Mouse (Mus musculus) frontal cortex, postnatal 36 days (tissue): ENCODE measurements around the gene Rnf144b.
A peak's percentile ranks its signal among the peaks of the same experiment; 100 is the strongest.

ENCODE experiments used
- DNase-seq, 2 experiments: peaks; one replicate each; pipeline ENCODE4 v3.0.0; 2022; ENCODE audit warnings: low spot score in 2 of 2

Rnf144b gene

GRCm38 (mm10) chr13:47122537-47123430 lies at the start of gene Rnf144b:
Gene Rnf144b (plus strand): TSS chr13:47122656.
- peak; percentile 49 to 64 for DNase-seq

- DNase-seq: no peak
Measured at GRCm38 (mm10) chr13:47076156-47076555, 46.3 kb upstream of the Rnf144b start.

- no peak for DNase-seq
Measured at GRCm38 (mm10) chr13:47077367-47077766, 45.1 kb upstream of the Rnf144b start.

- DNase-seq: no peak
Measured at GRCm38 (mm10) chr13:47078799-47079198, 43.7 kb upstream of the Rnf144b start.

- no peak for DNase-seq
Measured at GRCm38 (mm10) chr13:47080905-47081505, 41.5 kb upstream of the Rnf144b start.

- DNase-seq: no peak
Measured at GRCm38 (mm10) chr13:47088433-47088832, 34.0 kb upstream of the Rnf144b start.

- DNase-seq: no peak
Measured at GRCm38 (mm10) chr13:47089271-47089670, 33.2 kb upstream of the Rnf144b start.

GRCm38 (mm10) chr13:47093791-47094190 lies 28.7 kb upstream of the Rnf144b start:
- no peak for DNase-seq

GRCm38 (mm10) chr13:47096591-47096990 lies 25.9 kb upstream of the Rnf144b start:
- no peak for DNase-seq

- no peak for DNase-seq
Measured at GRCm38 (mm10) chr13:47099265-47099664, 23.2 kb upstream of the Rnf144b start.

GRCm38 (mm10) chr13:47100587-47100986 lies 21.9 kb upstream of the Rnf144b start:
- DNase-seq: no peak

GRCm38 (mm10) chr13:47104146-47104545 lies 18.3 kb upstream of the Rnf144b start:
- no peak for DNase-seq

GRCm38 (mm10) chr13:47104856-47105541 lies 17.5 kb upstream of the Rnf144b start:
- DNase-seq: peak in 1 of 2 experiments; percentile 16

GRCm38 (mm10) chr13:47105711-47106579 lies 16.5 kb upstream of the Rnf144b start, which contains the start of gene Dek:
Gene Dek (minus strand): TSS chr13:47106201.
- DNase-seq: peak; percentile 77 to 82

GRCm38 (mm10) chr13:47106580-47106888 lies 15.9 kb upstream of the Rnf144b start:
- peak in 1 of 2 experiments; percentile 60 for DNase-seq

GRCm38 (mm10) chr13:47109239-47109638 lies 13.2 kb upstream of the Rnf144b start:
- DNase-seq: no peak

- no peak for DNase-seq
Measured at GRCm38 (mm10) chr13:47111185-47111584, 11.3 kb upstream of the Rnf144b start.

- DNase-seq: no peak
Measured at GRCm38 (mm10) chr13:47112056-47112455, 10.4 kb upstream of the Rnf144b start.

- no peak for DNase-seq
Measured at GRCm38 (mm10) chr13:47112924-47113323, 9.5 kb upstream of the Rnf144b start.

- DNase-seq: no peak
Measured at GRCm38 (mm10) chr13:47116000-47116399, 6.5 kb upstream of the Rnf144b start.

GRCm38 (mm10) chr13:47121333-47121889 lies 1.0 kb upstream of the Rnf144b start:
- no peak for DNase-seq
